Mouse (Mus musculus) kidney, embryonic 15.5 days (tissue): ENCODE measurements around the gene Kdelr3. TPM values are rescaled to one million over a fixed set of nuclear protein-coding genes. Genes with fewer than 3 reads are reported as not detected.

ENCODE experiments used
- ATAC-seq: fragments of 200-750 bp; cut with Nextera tagmentation; replicated peaks from 2 replicates; pipeline ENCODE4 v1.8.0; 2017; ENCODE audit warnings: moderate TSS enrichment; ENCODE audit not compliant: low FRiP score
- H3K27ac ChIP-seq: fragments of 300-500 bp; sonication (generic); 2 replicates; pipeline ENCODE4 v1.5.1; 2015; ENCODE audit warnings: mild to moderate bottlenecking, inconsistent platforms
- H3K27me3 ChIP-seq: fragments of 300-500 bp; sonication (generic); 2 replicates; pipeline ENCODE4 v1.6.1; 2015; ENCODE audit warnings: inconsistent platforms
- H3K36me3 ChIP-seq: fragments of 300-500 bp; sonication (generic); 2 replicates; pipeline ENCODE4 v1.6.1; 2015; ENCODE audit warnings: inconsistent platforms
- H3K4me1 ChIP-seq: fragments of 300-500 bp; sonication (generic); 2 replicates; pipeline ENCODE4 v1.6.1; 2015; ENCODE audit warnings: inconsistent platforms
- H3K4me2 ChIP-seq: fragments of 300-500 bp; sonication (generic); 2 replicates; pipeline ENCODE4 v1.6.1; 2015; ENCODE audit warnings: moderate library complexity, mild to moderate bottlenecking, inconsistent platforms
- H3K4me3 ChIP-seq: fragments of 300-500 bp; sonication (generic); replicated peaks from 2 replicates; pipeline ENCODE4 v1.5.1; 2015; ENCODE audit warnings: mild to moderate bottlenecking, inconsistent platforms
- H3K9ac ChIP-seq: fragments of 300-500 bp; sonication (generic); 2 replicates; pipeline ENCODE4 v1.6.1; 2015; ENCODE audit warnings: mild to moderate bottlenecking, inconsistent platforms
- H3K9me3 ChIP-seq: fragments of 300-500 bp; sonication (generic); replicated peaks from 2 replicates; pipeline ENCODE4 v1.6.1; 2016; ENCODE audit warnings: inconsistent platforms
- WGBS: fragments of 180-500 bp; shearing (Covaris S2); methylation state at CpG from one replicate; pipeline ENCODE4 v1.1.7; 2015; ENCODE audit warnings: mixed read lengths; 5-methylcytosine and 5-hydroxymethylcytosine counted together
- polyA plus RNA-seq: library from polyadenylated mRNA; unstranded; fragments of >200 nt; fragmentation: Nextera tagmentation; extraction: Ambion mirVana; gene quantifications from 2 replicates; pipeline ENCODE4 v1.2.1, GENCODE M21; 2015

Gene Kdelr3
- polyA plus RNA-seq, 1 experiment from 2014 or later: 69.5 TPM

DNA sequence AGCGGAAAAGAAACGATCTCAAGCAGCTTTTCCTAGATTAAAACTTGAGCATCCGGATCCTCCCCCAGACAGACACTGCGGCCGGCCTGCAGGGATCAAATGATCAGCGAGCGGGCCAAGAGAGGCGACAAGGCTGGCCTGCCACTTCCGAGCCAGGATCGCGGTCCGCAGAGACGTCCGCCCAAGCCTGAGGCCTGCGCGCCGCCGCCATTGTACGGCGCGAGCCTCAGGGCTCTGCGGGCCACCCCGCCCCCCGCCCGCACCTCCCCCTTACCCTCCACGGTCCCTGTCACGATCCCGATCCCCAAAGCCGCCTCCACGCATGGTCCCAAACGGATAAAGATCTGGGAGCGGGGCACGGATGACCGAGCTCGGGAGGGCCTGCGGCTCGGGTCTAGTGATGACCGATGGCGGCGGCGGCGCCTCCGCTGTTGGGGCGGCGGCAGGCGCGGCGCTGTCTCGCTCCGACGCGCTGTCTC is 29.7 kb downstream of the Kdelr3 start:
- WGBS: under 1% methylated on average over 44 of the region's 52 CpGs
- Histone ChIP-seq H3K4me2 (peak overlapping the region; percentile 67), H3K27ac (peak overlapping the region; percentile 99), H3K9me3 (no peaks in the 10 kb centered on the region), H3K4me1 (peaks cover 22% of the 10 kb centered on the region), H3K27me3 (0 out of 2 replicates have a peak, but pooled peaks cover 4% of the 10 kb centered on the region), H3K36me3 (peaks cover 40% of the 10 kb centered on the region), H3K9ac (peak overlapping the region; percentile 99), H3K4me3 (peak overlapping the region; percentile 87)
- ATAC-seq: peak; percentile 82

DNA sequence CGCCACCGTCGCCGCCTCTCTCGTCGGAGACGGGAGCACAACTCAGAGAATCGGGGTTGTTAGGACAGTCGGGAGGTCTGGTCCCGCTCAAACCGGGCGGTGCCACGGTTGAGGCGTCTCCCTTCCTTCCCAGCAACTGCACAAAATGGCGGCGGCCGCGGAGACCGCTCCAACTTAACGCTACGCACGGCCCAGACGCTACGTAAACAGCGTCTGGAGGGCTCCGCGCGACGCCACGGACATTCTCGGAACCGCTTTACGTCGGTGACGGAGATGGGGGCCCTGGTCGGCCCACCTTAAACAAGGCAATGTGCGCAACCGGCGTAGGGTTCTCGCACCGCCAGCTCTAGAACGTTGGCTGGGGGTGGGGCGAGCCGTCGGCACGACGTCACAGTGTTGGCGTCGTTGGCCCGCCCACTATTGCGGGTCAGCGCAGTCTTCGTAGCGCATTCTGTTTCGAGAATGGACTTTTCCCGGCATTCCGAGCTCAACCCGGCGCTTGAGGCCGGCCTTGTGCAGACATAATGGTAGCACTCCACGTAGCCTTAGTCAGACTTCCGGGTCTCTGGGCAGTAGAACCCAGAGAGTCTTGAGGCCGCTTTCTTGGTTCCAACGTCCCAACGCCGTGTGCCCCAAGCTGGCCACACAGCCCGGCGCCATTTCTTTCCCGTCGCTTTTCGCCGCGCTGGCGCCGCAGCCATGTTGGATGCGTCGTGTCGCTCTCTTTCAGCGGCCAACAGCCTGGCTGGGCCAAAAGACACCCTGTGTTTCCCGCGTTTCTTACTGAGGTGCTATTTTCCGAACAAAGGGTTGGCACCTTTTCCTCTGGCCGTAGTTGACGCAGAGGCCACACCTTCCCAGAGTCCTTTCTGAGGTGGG is 30.4 kb downstream of the Kdelr3 start, which contains the start of gene Ddx17:
TSS of gene Ddx17 (minus strand) at position 332 of the 879 bp plus-strand sequence.
- peak; percentile 97 for ATAC-seq
- Histone ChIP-seq H3K27me3 (0 out of 2 replicates have a peak, but pooled peaks cover 4% of the 10 kb centered on the region), H3K9ac (peak within 1 kb of the TSS; percentile 99), H3K4me3 (peak within 1 kb of the TSS; percentile 87), H3K27ac (peak within 1 kb of the TSS; percentile 99), H3K4me2 (peak within 1 kb of the TSS; percentile 67), H3K36me3 (peaks cover 35% of the 10 kb centered on the region), H3K9me3 (no peaks in the 10 kb centered on the region), H3K4me1 (peaks cover 22% of the 10 kb centered on the region)
- WGBS: 2% methylated on average over 84 of the region's 84 CpGs

- H3K36me3 ChIP-seq: peaks cover 28% of the 10 kb centered on the region
- peaks cover 22% of the 10 kb centered on the region for H3K4me1 ChIP-seq
- ATAC-seq: 0 out of 2 replicates have a peak, but pooled peaks have one; percentile 3
- peaks cover 5% of the 10 kb centered on the region; the same call in 1 of the 2 replicates for H3K27me3 ChIP-seq
- peak overlapping the region; percentile 46; the same call in 1 of the 2 replicates for H3K9ac ChIP-seq
- WGBS: 80% methylated on average over 17 of the region's 17 CpGs
- H3K4me2 ChIP-seq: peak overlapping the region; percentile 67
- peak overlapping the region; percentile 96 for H3K27ac ChIP-seq
- no peaks in the 10 kb centered on the region for H3K9me3 ChIP-seq
- H3K4me3 ChIP-seq: peak overlapping the region; percentile 87
Observed at GRCm38 (mm10) chr15:79547289-79547820, 31.1 kb downstream of the Kdelr3 start.

DNA sequence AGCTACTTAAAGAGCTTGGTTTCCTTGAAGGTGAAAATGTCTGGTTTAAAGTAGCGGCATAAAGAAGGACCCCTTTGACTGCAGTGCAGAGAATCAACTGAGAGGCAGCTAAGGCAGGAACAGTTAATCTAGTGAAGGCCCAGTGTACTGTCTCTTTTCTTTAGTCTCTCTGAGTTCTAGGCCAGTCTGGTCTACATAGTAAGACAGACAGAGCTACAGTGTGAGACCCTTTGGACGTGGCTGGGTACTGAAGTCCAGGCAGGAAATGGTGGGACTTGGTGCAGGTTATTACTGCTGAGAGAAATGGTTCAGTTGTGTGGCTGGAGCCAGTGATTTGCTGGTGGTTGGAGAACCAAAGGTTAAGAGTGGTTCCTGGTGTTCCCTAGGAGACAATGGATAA is 32.0 kb downstream of the Kdelr3 start:
- Histone ChIP-seq H3K27ac (no peak overlapping the region), H3K9ac (no peak overlapping the region), H3K27me3 (peaks cover 7% of the 10 kb centered on the region; the same call in 1 of the 2 replicates), H3K4me3 (no peak overlapping the region), H3K4me2 (no peak overlapping the region), H3K4me1 (peaks cover 22% of the 10 kb centered on the region), H3K36me3 (peaks cover 19% of the 10 kb centered on the region), H3K9me3 (no peaks in the 10 kb centered on the region)
- WGBS: 94% methylated on average over 2 of the region's 2 CpGs
- no peak for ATAC-seq

DNA sequence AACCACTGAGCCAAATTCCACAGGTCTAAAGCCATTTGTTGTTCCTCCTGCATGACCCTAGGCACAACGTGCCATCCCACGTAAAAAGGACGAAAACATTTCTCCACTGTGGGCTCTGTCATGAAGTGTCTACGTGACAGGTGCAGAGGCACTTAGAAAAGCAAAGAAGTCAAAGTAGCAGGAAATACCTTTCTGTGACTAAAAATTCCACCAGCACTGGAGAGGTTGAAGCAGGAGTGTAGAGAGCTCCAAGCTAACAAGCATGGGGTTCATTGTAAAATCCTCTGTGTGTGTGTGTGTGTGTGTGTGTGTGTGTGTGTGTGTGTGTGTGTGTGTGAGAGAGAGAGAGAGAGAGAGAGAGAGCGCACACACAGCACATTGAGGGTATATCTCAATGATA is 36.4 kb downstream of the Kdelr3 start:
- 73% methylated on average over 5 of the region's 5 CpGs for WGBS
- H3K27me3 ChIP-seq: peaks cover 7% of the 10 kb centered on the region; the same call in 1 of the 2 replicates
- no peak overlapping the region for H3K9ac ChIP-seq
- no peaks in the 10 kb centered on the region for H3K9me3 ChIP-seq
- no peak overlapping the region for H3K4me2 ChIP-seq
- H3K4me3 ChIP-seq: no peak overlapping the region
- no peaks in the 10 kb centered on the region for H3K4me1 ChIP-seq
- no peak for ATAC-seq
- H3K36me3 ChIP-seq: no peaks in the 10 kb centered on the region
- H3K27ac ChIP-seq: no peak overlapping the region

DNA sequence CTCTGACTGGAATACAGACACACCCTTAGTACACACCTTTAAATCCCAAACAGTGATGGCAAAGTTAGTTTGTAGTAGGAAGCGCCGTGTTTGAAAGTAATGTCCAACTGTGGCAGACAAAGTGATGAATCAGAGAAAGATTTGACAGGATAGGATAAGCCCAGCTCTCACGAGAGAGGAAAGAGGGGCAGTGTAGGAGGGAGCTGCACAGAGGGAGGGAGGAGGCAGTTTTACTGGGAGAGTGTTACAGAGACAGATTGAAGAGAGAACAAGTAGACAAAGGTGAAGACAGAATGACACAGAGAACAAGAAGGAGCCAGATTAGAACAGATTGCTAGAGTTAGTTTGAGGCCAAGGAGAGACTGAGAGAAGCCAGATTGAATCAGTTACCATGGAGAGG is 43.4 kb downstream of the Kdelr3 start:
- WGBS: 69% methylated on average over 3 of the region's 3 CpGs
- no peak for ATAC-seq
- Histone ChIP-seq H3K4me1 (no peaks in the 10 kb centered on the region), H3K36me3 (no peaks in the 10 kb centered on the region), H3K4me2 (no peak overlapping the region), H3K27me3 (no peaks in the 10 kb centered on the region), H3K9ac (no peak overlapping the region), H3K4me3 (no peak overlapping the region), H3K9me3 (no peaks in the 10 kb centered on the region), H3K27ac (no peak overlapping the region)

DNA sequence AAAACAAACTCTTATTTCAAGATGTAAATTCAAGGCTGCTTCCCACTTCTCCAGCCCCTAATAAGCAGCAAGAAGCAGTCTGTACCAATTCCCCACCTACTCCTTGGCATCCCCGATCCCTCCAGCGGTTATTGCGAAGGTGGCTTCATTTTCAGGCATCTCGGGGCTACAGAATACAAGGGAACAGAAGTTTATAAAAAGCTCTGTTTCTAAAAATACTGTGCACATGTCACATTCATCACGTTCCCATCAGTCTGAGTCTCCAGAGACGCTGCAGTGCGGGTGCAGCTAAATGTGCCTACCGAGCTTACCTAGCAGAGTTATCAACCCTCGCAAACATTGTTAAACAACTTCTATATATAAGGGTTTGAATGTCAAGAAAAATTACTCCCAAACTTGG is 46.2 kb downstream of the Kdelr3 start:
- Histone ChIP-seq H3K4me3 (no peak overlapping the region), H3K4me1 (no peaks in the 10 kb centered on the region), H3K4me2 (no peak overlapping the region), H3K27me3 (no peaks in the 10 kb centered on the region), H3K27ac (no peak overlapping the region), H3K9ac (no peak overlapping the region), H3K9me3 (no peaks in the 10 kb centered on the region), H3K36me3 (no peaks in the 10 kb centered on the region)
- WGBS: 83% methylated on average over 9 of the region's 9 CpGs
- ATAC-seq: no peak

DNA sequence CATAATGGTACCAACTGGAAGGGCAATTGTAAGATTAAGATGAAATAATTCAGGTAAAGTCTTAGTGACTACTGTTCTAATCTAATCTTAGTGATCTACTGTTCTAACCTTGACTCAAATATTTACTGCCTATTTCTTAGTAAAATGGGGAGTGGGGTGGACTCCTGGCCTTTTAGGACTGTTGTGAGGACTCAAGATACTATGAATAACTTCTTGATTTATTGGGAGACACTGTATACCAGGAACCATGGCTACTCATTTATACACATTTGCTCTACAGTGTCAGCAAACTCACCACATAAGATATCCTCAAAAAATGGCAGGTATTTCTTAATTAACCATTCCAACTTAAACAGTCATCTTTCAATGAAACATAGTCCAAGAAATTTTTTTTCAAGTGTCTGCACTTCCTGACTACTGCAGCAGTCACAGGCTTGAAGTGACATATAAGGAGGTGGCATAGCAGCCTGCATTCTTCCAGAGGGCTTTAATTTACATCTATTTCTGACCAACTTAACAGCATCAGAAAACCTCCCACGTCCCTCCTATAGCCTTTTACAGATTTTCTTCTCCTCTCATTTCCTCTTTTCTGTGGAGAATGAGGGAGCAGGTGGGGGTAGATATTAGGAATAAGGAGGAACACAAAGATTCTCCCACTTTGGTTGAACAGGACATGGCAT is 59.5 kb downstream of the Kdelr3 start:
- no peak overlapping the region for H3K27ac ChIP-seq
- H3K4me3 ChIP-seq: no peak overlapping the region
- H3K36me3 ChIP-seq: no peaks in the 10 kb centered on the region
- H3K4me1 ChIP-seq: no peaks in the 10 kb centered on the region
- H3K4me2 ChIP-seq: no peak overlapping the region
- ATAC-seq: no peak
- 50% methylated on average over 1 of the region's 1 CpGs for WGBS
- H3K9ac ChIP-seq: no peak overlapping the region
- H3K27me3 ChIP-seq: no peaks in the 10 kb centered on the region
- no peaks in the 10 kb centered on the region for H3K9me3 ChIP-seq

- Histone ChIP-seq H3K4me1 (no peaks in the 10 kb centered on the region), H3K9ac (no peak overlapping the region), H3K4me3 (no peak overlapping the region), H3K9me3 (no peaks in the 10 kb centered on the region), H3K4me2 (no peak overlapping the region), H3K36me3 (no peaks in the 10 kb centered on the region), H3K27ac (no peak overlapping the region), H3K27me3 (no peaks in the 10 kb centered on the region)
- ATAC-seq: no peak
- 85% methylated on average over 2 of the region's 2 CpGs for WGBS
Observed at GRCm38 (mm10) chr15:79576947-79577346, 60.7 kb downstream of the Kdelr3 start.
